Mouse (Mus musculus) megakaryocyte, embryonic 14.5 days (primary cell): Measurements from ENCODE around the gene Fars2.

Experiments
- FLI1 ChIP-seq: IDR thresholded peaks from 2 replicates; pipeline ENCODE4 v1.6.1; 2012; ENCODE audit warnings: low read length, inconsistent platforms, mixed read lengths
- GATA1 ChIP-seq: IDR thresholded peaks from 3 replicates; pipeline ENCODE4 v1.6.1; 2012; ENCODE audit warnings: mixed read lengths, low read length, inconsistent platforms, borderline replicate concordance

DNA sequence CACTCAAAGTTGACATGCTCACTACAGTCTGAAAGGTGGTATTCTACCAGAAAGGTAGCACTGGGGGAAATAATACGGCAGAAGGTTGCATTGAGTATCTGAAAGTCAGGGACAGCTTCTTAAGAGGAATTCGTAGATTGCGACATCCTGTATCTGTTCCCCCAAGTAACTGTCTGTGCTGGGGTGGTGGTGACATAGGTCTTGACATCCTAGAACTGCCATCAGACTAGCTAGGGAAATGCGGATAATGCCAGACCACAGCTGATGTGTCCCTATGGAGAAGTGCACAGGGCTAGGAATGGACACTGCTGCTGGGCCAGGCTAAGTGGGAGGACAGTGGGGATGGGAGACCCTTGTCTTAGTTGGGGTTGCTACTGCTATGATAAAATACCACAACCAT is 8.7 kb upstream of the Fars2 start:
- TF ChIP-seq FLI1 (no peak), GATA1 (no peak)
